Mouse (Mus musculus) CH12.LX (cell line): Measurements from ENCODE around the gene Lifr. TPM values are rescaled to one million over a fixed set of nuclear protein-coding genes. Genes with fewer than 3 reads are reported as not detected.

Experiments
- DNase-seq: peaks from one replicate; pipeline ENCODE4 v3.0.0-alpha.2; 2013; ENCODE audit errors: extremely low read depth
- H3K27ac ChIP-seq: 2 replicates; pipeline ENCODE4 v1.5.1; 2012; ENCODE audit warnings: low read depth, mild to moderate bottlenecking, control low read depth, moderate library complexity; ENCODE audit not compliant: insufficient read depth
- H3K27me3 ChIP-seq: replicated peaks from 2 replicates; pipeline ENCODE3; 2012; ENCODE audit warnings: inconsistent platforms
- H3K36me3 ChIP-seq, 2 experiments: replicated peaks in 1 of 2; 2 replicates each; pipeline versions ENCODE3 to v1.6.1; 2012; ENCODE audit warnings: inconsistent platforms in 1 of 2, low read length in 1 of 2, mild to moderate bottlenecking in 1 of 2, mixed read lengths in 1 of 2, moderate library complexity in 1 of 2; ENCODE audit not compliant: control insufficient read depth in 1 of 2, insufficient read depth in 1 of 2
- H3K4me1 ChIP-seq, 2 experiments: 2 replicates each; pipeline ENCODE4 v1.6.1; 2012; ENCODE audit warnings: inconsistent platforms in 1 of 2, moderate library complexity in 1 of 2; ENCODE audit not compliant: insufficient read depth in 2 of 2, control insufficient read depth in 1 of 2
- H3K4me2 ChIP-seq: 2 replicates; pipeline ENCODE4 v1.6.1; 2012; ENCODE audit warnings: low read depth, mild to moderate bottlenecking, control low read depth; ENCODE audit not compliant: poor library complexity, insufficient read depth, severe bottlenecking
- H3K4me3 ChIP-seq, 3 experiments: fragments of 150-350 bp in 1 of 3; sonication (generic) in 1 of 3; replicated peaks in 1 of 3; 2 replicates each; pipeline versions ENCODE3 to v1.5.1; 2011 to 2012; ENCODE audit warnings: low read depth in 2 of 3, low read length in 2 of 3, mild to moderate bottlenecking in 2 of 3, moderate library complexity in 2 of 3, control low read depth in 1 of 3, improper control_type of control experiment in 1 of 3, inconsistent platforms in 1 of 3, mixed read lengths in 1 of 3; ENCODE audit not compliant: poor library complexity in 1 of 3
- H3K79me2 ChIP-seq: replicated peaks from 2 replicates; pipeline ENCODE4 v1.6.1; 2012; ENCODE audit warnings: mild to moderate bottlenecking, moderate library complexity; ENCODE audit not compliant: control insufficient read depth, poor library complexity, insufficient read depth, severe bottlenecking; ENCODE audit errors: extremely low read depth
- H3K9ac ChIP-seq: 2 replicates; pipeline ENCODE4 v1.6.1; 2012; ENCODE audit warnings: low read depth, mild to moderate bottlenecking, control low read depth, moderate library complexity; ENCODE audit not compliant: insufficient read depth
- H3K9me3 ChIP-seq: replicated peaks from 2 replicates; pipeline ENCODE3; 2012; ENCODE audit warnings: low read length, inconsistent platforms, mixed read lengths
- CHD2 ChIP-seq: IDR thresholded peaks from 2 replicates; pipeline ENCODE4 v1.6.1; 2011; ENCODE audit warnings: low read length, improper control_type of control experiment
- EP300 ChIP-seq: IDR thresholded peaks from 2 replicates; pipeline ENCODE4 v1.6.1; 2011; ENCODE audit warnings: low read length, improper control_type of control experiment
- HCFC1 ChIP-seq: IDR thresholded peaks from 2 replicates; pipeline ENCODE4 v1.6.1; 2012; ENCODE audit warnings: low read depth, mild to moderate bottlenecking, inconsistent platforms, low read length, improper control_type of control experiment
- JUN ChIP-seq: IDR thresholded peaks from 2 replicates; pipeline ENCODE4 v1.6.1; 2011; ENCODE audit warnings: low read depth, mild to moderate bottlenecking, low read length, improper control_type of control experiment, moderate library complexity; ENCODE audit not compliant: insufficient read depth
- JUND ChIP-seq: conservative IDR thresholded peaks from 2 replicates; pipeline ENCODE4 v1.6.1; 2011; ENCODE audit warnings: low read depth, low read length, improper control_type of control experiment
- KAT2A ChIP-seq: IDR thresholded peaks from 2 replicates; pipeline ENCODE4 v1.6.1; 2012; ENCODE audit warnings: low read length, improper control_type of control experiment, inconsistent platforms; ENCODE audit not compliant: insufficient replicate concordance
- MAFK ChIP-seq: IDR thresholded peaks from 2 replicates; pipeline ENCODE4 v1.6.1; 2011; ENCODE audit warnings: low read length, improper control_type of control experiment; ENCODE audit not compliant: insufficient replicate concordance
- MAX ChIP-seq: IDR thresholded peaks from 2 replicates; pipeline ENCODE4 v1.6.1; 2011; ENCODE audit warnings: low read length, improper control_type of control experiment
- MEF2A ChIP-seq: IDR thresholded peaks from 2 replicates; pipeline ENCODE4 v1.6.1; 2014; ENCODE audit warnings: low read depth, mild to moderate bottlenecking, inconsistent platforms, low read length, improper control_type of control experiment, borderline replicate concordance
- PAX5 ChIP-seq: IDR thresholded peaks from 2 replicates; pipeline ENCODE4 v1.6.1; 2012; ENCODE audit warnings: low read length, inconsistent platforms, mixed read lengths
- RAD21 ChIP-seq: IDR thresholded peaks from 2 replicates; pipeline ENCODE4 v1.6.1; 2011; ENCODE audit warnings: low read depth, mild to moderate bottlenecking, low read length, improper control_type of control experiment, moderate library complexity
- ZC3H11A ChIP-seq: IDR thresholded peaks from 2 replicates; pipeline ENCODE4 v1.6.1; 2012; ENCODE audit warnings: low read depth, mild to moderate bottlenecking, inconsistent platforms, low read length, improper control_type of control experiment
- ZMIZ1 ChIP-seq: IDR thresholded peaks from 2 replicates; pipeline ENCODE4 v1.6.1; 2012; ENCODE audit warnings: low read depth, mild to moderate bottlenecking, inconsistent platforms, low read length, improper control_type of control experiment
- dilution Hi-C: fragments of 300-500 bp; cut with MboI; formaldehyde crosslinking; loops from 2 replicates; pipeline ENCODE4 v1.14.3; 2020; ENCODE audit warnings: low sequenced_read_pairs; ENCODE audit not compliant: extremely low pct_unique_long_range_greater_than_20kb, extremely low pct_ligation_motif_present
- in situ Hi-C: fragments of 300-500 bp; cut with MboI; formaldehyde crosslinking; loops from 3 replicates; pipeline ENCODE4 v1.14.3; 2019; ENCODE audit warnings: low sequenced_read_pairs, low pct_ligation_motif_present, low pct_unique_long_range_greater_than_20kb, mixed read lengths
- polyA plus RNA-seq: library from polyadenylated mRNA; unstranded; fragments of >175 nt; gene quantifications from 2 replicates; pipeline ENCODE4 v1.2.1, GENCODE M21; 2012; ENCODE audit warnings: low read depth; ENCODE audit not compliant: insufficient read length
- total RNA-seq, 2 experiments: library from RNA; depleted of rRNA; stranded (reverse); fragments of 300-350 nt in 1 of 2; fragments of >200 nt in 1 of 2; gene quantifications; 2 replicates each; pipeline ENCODE4 v1.2.3; 2012 to 2014

Gene Lifr
- total and polyA plus RNA-seq, 3 experiments = 0.03 TPM; not detected in 2

DNA sequence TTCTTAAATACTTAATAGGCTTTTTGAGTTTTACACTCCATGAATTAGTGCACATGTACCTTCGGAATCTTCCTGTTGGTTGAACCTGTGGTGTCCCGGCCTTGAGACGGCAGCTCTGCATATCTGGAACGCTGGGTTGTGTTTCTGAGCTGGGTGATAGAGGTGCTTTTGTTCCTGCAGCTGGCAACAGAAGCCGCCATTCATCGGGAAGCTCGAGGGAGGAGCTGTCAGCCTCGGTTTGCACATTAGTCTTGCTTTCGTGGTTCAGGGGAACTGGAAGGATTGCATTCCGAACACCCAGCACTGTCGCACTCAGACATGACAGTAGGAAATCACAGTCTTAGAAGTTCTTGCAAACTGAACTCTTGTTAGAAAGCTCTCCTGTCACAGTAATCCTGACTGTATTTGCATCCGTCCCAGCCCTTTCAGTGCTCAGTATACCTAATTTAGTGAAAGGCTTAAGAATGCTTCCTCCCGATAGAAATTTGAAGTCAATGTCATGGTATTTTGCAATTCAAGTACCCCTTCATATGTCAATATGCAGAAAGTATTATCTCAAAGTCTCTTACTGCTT is 103.8 kb downstream of the Lifr start:
- in situ Hi-C loops = no loop called here
- H3K4me3 ChIP-seq = no peak overlapping the region
- H3K27ac ChIP-seq = no peak overlapping the region
- H3K79me2 ChIP-seq = no peaks in the 10 kb centered on the region
- H3K27me3 ChIP-seq = peaks cover 91% of the 10 kb centered on the region
- no peak overlapping the region for H3K4me2 ChIP-seq
- DNase-seq = no peak
- dilution Hi-C loops = no loop called here
- no peaks in the 10 kb centered on the region for H3K9me3 ChIP-seq
- H3K36me3 ChIP-seq = no peaks in the 10 kb centered on the region
- H3K4me1 ChIP-seq = no peaks in the 10 kb centered on the region
- H3K9ac ChIP-seq = no peak overlapping the region
- no peak for TF ChIP-seq MEF2A
- no peak for TF ChIP-seq EP300
- TF ChIP-seq PAX5 = no peak
- no peak for TF ChIP-seq MAFK
- TF ChIP-seq MAX = no peak
- TF ChIP-seq JUN = no peak
- TF ChIP-seq RAD21 = no peak

- dilution Hi-C loops = no loop called here
- in situ Hi-C loops = no loop called here
- DNase-seq = no peak
- TF ChIP-seq ZMIZ1 (no peak), ZC3H11A (no peak), KAT2A (no peak), HCFC1 (no peak), JUND (no peak), CHD2 (no peak), MAX (no peak)
- H3K4me1 ChIP-seq = no peaks in the 10 kb centered on the region
- H3K79me2 ChIP-seq = no peaks in the 10 kb centered on the region
- H3K36me3 ChIP-seq = no peaks in the 10 kb centered on the region
- no peak overlapping the region for H3K4me2 ChIP-seq
- peaks cover 91% of the 10 kb centered on the region for H3K27me3 ChIP-seq
- no peak overlapping the region for H3K9ac ChIP-seq
- H3K4me3 ChIP-seq = no peak overlapping the region
- no peak overlapping the region for H3K27ac ChIP-seq
- no peaks in the 10 kb centered on the region for H3K9me3 ChIP-seq
Measured at GRCm38 (mm10) chr15:7194748-7195221, 104.4 kb downstream of the Lifr start.
